Mouse (Mus musculus) megakaryocyte, embryonic 14.5 days (primary cell): ENCODE measurements around the gene Erg28. TPM values are rescaled to one million over a fixed set of nuclear protein-coding genes. Genes with fewer than 3 reads are reported as not detected.

Experiments
- H3K27me3 ChIP-seq: replicated peaks from 2 replicates; pipeline ENCODE3; 2012; ENCODE audit warnings: inconsistent platforms
- H3K36me3 ChIP-seq: replicated peaks from 2 replicates; pipeline ENCODE3; 2012; ENCODE audit warnings: low read length, inconsistent platforms, mixed read lengths
- H3K4me1 ChIP-seq: 2 replicates; pipeline ENCODE4 v1.6.1; 2012; ENCODE audit warnings: inconsistent platforms
- H3K4me3 ChIP-seq: replicated peaks from 2 replicates; pipeline ENCODE3; 2012; ENCODE audit warnings: moderate library complexity, mild to moderate bottlenecking, inconsistent platforms
- H3K9me3 ChIP-seq: 2 replicates; pipeline ENCODE4 v1.6.1; 2012; ENCODE audit warnings: inconsistent platforms
- FLI1 ChIP-seq: IDR thresholded peaks from 2 replicates; pipeline ENCODE4 v1.6.1; 2012; ENCODE audit warnings: low read length, inconsistent platforms, mixed read lengths
- GATA1 ChIP-seq: IDR thresholded peaks from 3 replicates; pipeline ENCODE4 v1.6.1; 2012; ENCODE audit warnings: mixed read lengths, low read length, inconsistent platforms, borderline replicate concordance
- polyA plus RNA-seq: library from polyadenylated mRNA; stranded (reverse); fragments of >175 nt; gene quantifications from 2 replicates; pipeline ENCODE4 v1.2.3, GENCODE M21; 2012; ENCODE audit warnings: low replicate concordance; ENCODE audit not compliant: insufficient read depth

The Erg28 gene
- polyA plus RNA-seq, 1 experiment = 4.6 TPM

- Histone ChIP-seq H3K4me1 (peaks cover 50% of the 10 kb centered on the region), H3K36me3 (peaks cover 62% of the 10 kb centered on the region), H3K27me3 (no peaks in the 10 kb centered on the region), H3K4me3 (no peak overlapping the region), H3K9me3 (no peaks in the 10 kb centered on the region)
- no peak for TF ChIP-seq GATA1
- TF ChIP-seq FLI1 = no peak
These were observed 2.3 kb downstream of the Erg28 start for GRCm38 (mm10) chr12:85822051-85822450.

GRCm38 (mm10) chr12:85813599-85813998 is 10.8 kb downstream of the Erg28 start:
- TF ChIP-seq GATA1 = no peak
- no peak for TF ChIP-seq FLI1
- Histone ChIP-seq H3K4me1 (peaks cover 7% of the 10 kb centered on the region), H3K36me3 (peaks cover 86% of the 10 kb centered on the region), H3K9me3 (no peaks in the 10 kb centered on the region), H3K27me3 (no peaks in the 10 kb centered on the region), H3K4me3 (no peak overlapping the region)

GRCm38 (mm10) chr12:85811676-85812075 is 12.7 kb downstream of the Erg28 start:
- peaks cover 67% of the 10 kb centered on the region for H3K36me3 ChIP-seq
- H3K27me3 ChIP-seq = no peaks in the 10 kb centered on the region
- no peak for TF ChIP-seq GATA1
- TF ChIP-seq FLI1 = no peak
- H3K4me1 ChIP-seq = peaks cover 5% of the 10 kb centered on the region; the same call in 1 of the 2 replicates
- no peak overlapping the region for H3K4me3 ChIP-seq
- H3K9me3 ChIP-seq = no peaks in the 10 kb centered on the region

GRCm38 (mm10) chr12:85810959-85811358 is 13.4 kb downstream of the Erg28 start:
- no peak overlapping the region for H3K4me3 ChIP-seq
- H3K27me3 ChIP-seq = no peaks in the 10 kb centered on the region
- H3K36me3 ChIP-seq = peaks cover 59% of the 10 kb centered on the region
- H3K9me3 ChIP-seq = no peaks in the 10 kb centered on the region
- H3K4me1 ChIP-seq = peaks cover 5% of the 10 kb centered on the region; the same call in 1 of the 2 replicates
- TF ChIP-seq FLI1 (no peak), GATA1 (no peak)

- TF ChIP-seq FLI1 (no peak), GATA1 (no peak)
- Histone ChIP-seq H3K9me3 (no peaks in the 10 kb centered on the region), H3K27me3 (no peaks in the 10 kb centered on the region), H3K4me3 (no peak overlapping the region), H3K4me1 (peaks cover 5% of the 10 kb centered on the region; the same call in 1 of the 2 replicates), H3K36me3 (peaks cover 47% of the 10 kb centered on the region)
These were observed 14.6 kb downstream of the Erg28 start for GRCm38 (mm10) chr12:85809726-85810125.

- TF ChIP-seq FLI1 (no peak), GATA1 (no peak)
- Histone ChIP-seq H3K36me3 (no peaks in the 10 kb centered on the region), H3K27me3 (peaks cover 33% of the 10 kb centered on the region)
These were observed 24.3 kb downstream of the Erg28 start for GRCm38 (mm10) chr12:85800031-85800430.

GRCm38 (mm10) chr12:85795551-85795950 is 28.8 kb downstream of the Erg28 start:
- no peak for TF ChIP-seq GATA1
- no peak for TF ChIP-seq FLI1
- Histone ChIP-seq H3K9me3 (no peaks in the 10 kb centered on the region), H3K4me3 (no peak overlapping the region), H3K36me3 (no peaks in the 10 kb centered on the region), H3K4me1 (peaks cover 3% of the 10 kb centered on the region; the same call in 1 of the 2 replicates), H3K27me3 (peaks cover 27% of the 10 kb centered on the region)

More at GRCm38 (mm10) chr12:85800031-85800430, 24.3 kb downstream of the Erg28 start:
- Histone ChIP-seq H3K4me3 (no peak overlapping the region), H3K4me1 (peaks cover 3% of the 10 kb centered on the region; the same call in 1 of the 2 replicates), H3K9me3 (no peaks in the 10 kb centered on the region)

GRCm38 (mm10) chr12:85794094-85794493 is 30.3 kb downstream of the Erg28 start:
- Histone ChIP-seq H3K36me3 (no peaks in the 10 kb centered on the region), H3K4me1 (peaks cover 3% of the 10 kb centered on the region; the same call in 1 of the 2 replicates), H3K27me3 (peaks cover 23% of the 10 kb centered on the region), H3K9me3 (no peaks in the 10 kb centered on the region), H3K4me3 (no peak overlapping the region)
- TF ChIP-seq GATA1 (no peak), FLI1 (no peak)

- Histone ChIP-seq H3K4me1 (peaks cover 3% of the 10 kb centered on the region; the same call in 1 of the 2 replicates), H3K9me3 (no peaks in the 10 kb centered on the region), H3K27me3 (peaks cover 22% of the 10 kb centered on the region), H3K4me3 (no peak overlapping the region), H3K36me3 (no peaks in the 10 kb centered on the region)
- TF ChIP-seq GATA1 (no peak), FLI1 (no peak)
These were observed 31.5 kb downstream of the Erg28 start for GRCm38 (mm10) chr12:85792821-85793346.

- Histone ChIP-seq H3K4me3 (no peak overlapping the region), H3K9me3 (no peaks in the 10 kb centered on the region), H3K27me3 (peaks cover 22% of the 10 kb centered on the region), H3K4me1 (peaks cover 3% of the 10 kb centered on the region; the same call in 1 of the 2 replicates), H3K36me3 (no peaks in the 10 kb centered on the region)
- TF ChIP-seq FLI1 (no peak), GATA1 (no peak)
These were observed 32.2 kb downstream of the Erg28 start for GRCm38 (mm10) chr12:85792158-85792557.
